Mouse (Mus musculus) kidney, adult 2 months (tissue): ENCODE measurements at regions not wholly inside any gene's neighbourhood (a gene's known extent, or its start where the extent isn't known, plus 50 kb on each side); places are given as distances from the start of the nearest gene placed in this dataset.
"Not testable (repeated sequence)": the region's sequence is repeated elsewhere in the genome, so short reads cannot be mapped to it uniquely, and the experiment has no call there.

ENCODE experiments used
- DNase-seq: peaks from one replicate; pipeline ENCODE4 v3.0.0; 2021
- H3K27ac ChIP-seq: fragments of 200-500 bp; 2 replicates; pipeline ENCODE4 v1.5.1; 2012; ENCODE audit warnings: low read depth, low read length, control low read depth, inconsistent platforms; ENCODE audit not compliant: insufficient read depth
- H3K27me3 ChIP-seq: fragments of 200-500 bp; replicated peaks from 2 replicates; pipeline ENCODE4 v1.6.1; 2012; ENCODE audit warnings: mild to moderate bottlenecking, moderate library complexity, low read length, inconsistent platforms; ENCODE audit not compliant: control insufficient read depth, insufficient read depth
- H3K36me3 ChIP-seq: fragments of 200-500 bp; 2 replicates; pipeline ENCODE4 v1.6.1; 2012; ENCODE audit warnings: mild to moderate bottlenecking, moderate library complexity, low read length, inconsistent platforms; ENCODE audit not compliant: control insufficient read depth, insufficient read depth
- H3K4me1 ChIP-seq: fragments of 200-500 bp; 2 replicates; pipeline ENCODE4 v1.6.1; 2011; ENCODE audit warnings: low read length; ENCODE audit not compliant: control insufficient read depth, insufficient read depth
- H3K4me3 ChIP-seq: fragments of 200-500 bp; 2 replicates; pipeline ENCODE4 v1.5.1; 2011; ENCODE audit warnings: mild to moderate bottlenecking, low read depth, low read length, control low read depth; ENCODE audit not compliant: insufficient read depth
- CTCF ChIP-seq: fragments of 200-500 bp; conservative IDR thresholded peaks from 2 replicates; pipeline ENCODE4 v1.5.1; 2011; ENCODE audit warnings: low read depth, mild to moderate bottlenecking, control low read depth, low read length, moderate library complexity, mixed read lengths; ENCODE audit not compliant: insufficient read depth, insufficient read length
- POLR2A ChIP-seq: fragments of 200-500 bp; IDR thresholded peaks from one replicate; pipeline ENCODE4 v1.6.1; 2011; ENCODE audit warnings: low read depth, low read length, control low read depth
- WGBS: fragments of 180-500 bp; shearing (Covaris S2); methylation state at CpG from one replicate; pipeline ENCODE4 v1.1.7; 2018; 5-methylcytosine and 5-hydroxymethylcytosine counted together

GRCm38 (mm10) chr6:37748296-37748980 is 122.2 kb upstream of the Trim24 start:
- DNase-seq = no peak
- 80% methylated on average over 8 of the region's 8 CpGs for WGBS
- Histone ChIP-seq H3K4me3 (no peak overlapping the region), H3K27ac (no peak overlapping the region), H3K27me3 (no peaks in the 10 kb centered on the region), H3K36me3 (no peaks in the 10 kb centered on the region), H3K4me1 (no peaks in the 10 kb centered on the region)
- no peak for TF ChIP-seq POLR2A

- no peak overlapping the region for H3K4me3 ChIP-seq
- TF ChIP-seq POLR2A (no peak), CTCF (no peak)
- WGBS = 92% methylated on average over 5 of the region's 5 CpGs
Measured at GRCm38 (mm10) chr6:37749016-37749415, 121.6 kb upstream of the Trim24 start.

GRCm38 (mm10) chr6:37750271-37750670 is 120.3 kb upstream of the Trim24 start:
- Histone ChIP-seq H3K27ac (no peak overlapping the region), H3K27me3 (no peaks in the 10 kb centered on the region), H3K4me3 (no peak overlapping the region), H3K36me3 (no peaks in the 10 kb centered on the region), H3K4me1 (no peaks in the 10 kb centered on the region)
- DNase-seq = peak; percentile 21
- no peak for TF ChIP-seq POLR2A
- TF ChIP-seq CTCF = no peak
- WGBS = 79% methylated on average over 3 of the region's 3 CpGs

More at GRCm38 (mm10) chr6:37749016-37749415, 121.6 kb upstream of the Trim24 start:
- Histone ChIP-seq H3K4me1 (no peaks in the 10 kb centered on the region), H3K27ac (no peak overlapping the region), H3K36me3 (no peaks in the 10 kb centered on the region), H3K27me3 (no peaks in the 10 kb centered on the region)
- DNase-seq = no peak

GRCm38 (mm10) chr6:37751701-37752100 is 118.9 kb upstream of the Trim24 start:
- TF ChIP-seq CTCF (no peak), POLR2A (no peak)
- DNase-seq = no peak
- H3K27ac ChIP-seq = no peak overlapping the region
- H3K36me3 ChIP-seq = no peaks in the 10 kb centered on the region
- no peaks in the 10 kb centered on the region for H3K27me3 ChIP-seq
- no peaks in the 10 kb centered on the region for H3K4me1 ChIP-seq
- H3K4me3 ChIP-seq = no peak overlapping the region

GRCm38 (mm10) chr6:37761003-37761402 is 109.6 kb upstream of the Trim24 start:
- not testable (repeated sequence) for DNase-seq, H3K27ac ChIP-seq, H3K4me3 ChIP-seq, H3K27me3 ChIP-seq, H3K36me3 ChIP-seq, H3K4me1 ChIP-seq
- 90% methylated on average over 4 of the region's 5 CpGs for WGBS

- 52% methylated on average over 2 of the region's 2 CpGs for WGBS
- DNase-seq = peak; percentile 22
- no peak overlapping the region for H3K4me3 ChIP-seq
- no peaks in the 10 kb centered on the region for H3K4me1 ChIP-seq
- no peaks in the 10 kb centered on the region for H3K36me3 ChIP-seq
- no peaks in the 10 kb centered on the region for H3K27me3 ChIP-seq
- H3K27ac ChIP-seq = peak overlapping the region; percentile 23; the same call in 1 of the 2 replicates
- TF ChIP-seq POLR2A = no peak
- TF ChIP-seq CTCF = no peak
Measured at GRCm38 (mm10) chr6:37763036-37763435, 107.6 kb upstream of the Trim24 start.

- H3K36me3 ChIP-seq = no peaks in the 10 kb centered on the region
- DNase-seq = no peak
- H3K4me3 ChIP-seq = no peak overlapping the region
- TF ChIP-seq POLR2A (no peak), CTCF (no peak)
- no peak overlapping the region for H3K27ac ChIP-seq
- H3K4me1 ChIP-seq = peaks cover 3% of the 10 kb centered on the region; the same call in 1 of the 2 replicates
- no peaks in the 10 kb centered on the region for H3K27me3 ChIP-seq
Measured at GRCm38 (mm10) chr6:37767690-37768089, 102.9 kb upstream of the Trim24 start.

- H3K4me3 ChIP-seq = no peak overlapping the region
- no peak overlapping the region for H3K27ac ChIP-seq
- H3K4me1 ChIP-seq = peaks cover 2% of the 10 kb centered on the region; the same call in 1 of the 2 replicates
- DNase-seq = no peak
- H3K27me3 ChIP-seq = no peaks in the 10 kb centered on the region
- H3K36me3 ChIP-seq = no peaks in the 10 kb centered on the region
- TF ChIP-seq CTCF (no peak), POLR2A (no peak)
Measured at GRCm38 (mm10) chr6:37773294-37773693, 97.3 kb upstream of the Trim24 start.
